Mouse (Mus musculus) heart, adult 2 months (tissue): ENCODE results near the gene Chid1. TPM values are rescaled to one million over a fixed set of nuclear protein-coding genes. Genes with fewer than 3 reads are reported as not detected.

Experiments
- DNase-seq, 2 experiments: peaks; one replicate each; pipeline ENCODE4 v3.0.0; 2021
- H3K27ac ChIP-seq: fragments of 200-600 bp; 2 replicates; pipeline ENCODE4 v1.8.1; 2022
- H3K27me3 ChIP-seq: fragments of 200-500 bp; 2 replicates; pipeline ENCODE4 v1.6.1; 2012; ENCODE audit warnings: mild to moderate bottlenecking, low read length, inconsistent platforms, mixed read lengths; ENCODE audit not compliant: control insufficient read depth, insufficient read depth
- H3K36me3 ChIP-seq: fragments of 200-500 bp; 2 replicates; pipeline ENCODE4 v1.6.1; 2012; ENCODE audit warnings: low read length, inconsistent platforms; ENCODE audit not compliant: control insufficient read depth, insufficient read depth
- H3K4me1 ChIP-seq: fragments of 200-500 bp; 2 replicates; pipeline ENCODE4 v1.6.1; 2011; ENCODE audit warnings: low read length; ENCODE audit not compliant: control insufficient read depth, insufficient read depth
- H3K4me3 ChIP-seq: fragments of 200-600 bp; 2 replicates; pipeline ENCODE4 v1.8.1; 2022
- H3K79me2 ChIP-seq: fragments of 200-500 bp; replicated peaks from 2 replicates; pipeline ENCODE4 v1.6.1; 2012; ENCODE audit warnings: mild to moderate bottlenecking, inconsistent platforms, low read length, moderate library complexity, mixed read lengths; ENCODE audit not compliant: control insufficient read depth, insufficient read depth
- H3K9ac ChIP-seq: fragments of 200-500 bp; 2 replicates; pipeline ENCODE4 v1.6.1; 2012; ENCODE audit warnings: low read depth, mild to moderate bottlenecking, control low read depth, inconsistent platforms, low read length, mixed read lengths
- CTCF ChIP-seq: fragments of 200-600 bp; IDR thresholded peaks from 2 replicates; pipeline ENCODE4 v1.8.1; 2022; ENCODE audit warnings: antibody characterized with exemption, mild to moderate bottlenecking, moderate library complexity
- EP300 ChIP-seq: fragments of 200-500 bp; IDR thresholded peaks from 2 replicates; pipeline ENCODE4 v1.6.1; 2011; ENCODE audit warnings: low read depth, low read length, control low read depth; ENCODE audit not compliant: insufficient read depth
- POLR2A ChIP-seq: fragments of 200-500 bp; IDR thresholded peaks from 2 replicates; pipeline ENCODE4 v1.6.1; 2011; ENCODE audit warnings: mild to moderate bottlenecking, low read depth, low read length, control low read depth; ENCODE audit not compliant: insufficient read depth
- WGBS: fragments of 180-500 bp; shearing (Covaris S2); methylation state at CpG from one replicate; pipeline ENCODE4 v1.1.7; 2018; 5-methylcytosine and 5-hydroxymethylcytosine counted together
- intact Hi-C: fragments of 180-260 bp; cut with DNase I; formaldehyde crosslinking; loops from one replicate; pipeline ENCODE4 v1.15.1; 2025
- polyA plus RNA-seq: library from polyadenylated mRNA; depleted of rRNA; stranded (reverse); fragments of >200 nt; gene quantifications from 2 replicates; pipeline ENCODE4 v1.2.3, GENCODE M21; 2012
- total RNA-seq, 2 experiments: library from RNA; stranded (reverse); gene quantifications; 2 replicates each; pipeline ENCODE4 v1.2.3; 2021

Chid1 gene
- total and polyA plus RNA-seq, 3 experiments, result 20.2 to 52.7 (median 45.9) TPM

GRCm38 (mm10) chr7:141472226-141472625 is 67.4 kb downstream of the Chid1 start:
- no peaks in the 10 kb centered on the region for H3K27me3 ChIP-seq
- TF ChIP-seq CTCF, result no peak
- TF ChIP-seq EP300, result no peak
- TF ChIP-seq POLR2A, result no peak
- H3K79me2 ChIP-seq, result no peaks in the 10 kb centered on the region; the same call in 1 of the 2 replicates
- no peak overlapping the region for H3K4me3 ChIP-seq
- H3K36me3 ChIP-seq, result no peaks in the 10 kb centered on the region
- no peak overlapping the region for H3K9ac ChIP-seq
- intact Hi-C loops, result no loop called here
- no peak overlapping the region for H3K27ac ChIP-seq
- DNase-seq, result no peak
- peaks cover 18% of the 10 kb centered on the region for H3K4me1 ChIP-seq
- 70% methylated on average over 6 of the region's 6 CpGs for WGBS

GRCm38 (mm10) chr7:141471236-141471635 is 68.4 kb downstream of the Chid1 start:
- DNase-seq, result no peak
- Histone ChIP-seq H3K9ac (no peak overlapping the region), H3K4me1 (peaks cover 21% of the 10 kb centered on the region), H3K79me2 (no peaks in the 10 kb centered on the region; the same call in 1 of the 2 replicates), H3K4me3 (no peak overlapping the region), H3K36me3 (no peaks in the 10 kb centered on the region; the same call in 1 of the 2 replicates), H3K27ac (no peak overlapping the region), H3K27me3 (no peaks in the 10 kb centered on the region)
- intact Hi-C loops, result no loop called here
- TF ChIP-seq CTCF (no peak), POLR2A (0 out of 2 replicates have a peak, but pooled peaks have one; percentile 35), EP300 (no peak)
- WGBS, result 90% methylated on average over 1 of the region's 1 CpGs

- no peak overlapping the region for H3K9ac ChIP-seq
- no peaks in the 10 kb centered on the region; the same call in 1 of the 2 replicates for H3K36me3 ChIP-seq
- H3K4me3 ChIP-seq, result no peak overlapping the region
- no peak for TF ChIP-seq CTCF
- TF ChIP-seq POLR2A, result no peak
- no peak for TF ChIP-seq EP300
- no peaks in the 10 kb centered on the region for H3K27me3 ChIP-seq
- peaks cover 21% of the 10 kb centered on the region for H3K4me1 ChIP-seq
- WGBS, result 93% methylated on average over 10 of the region's 10 CpGs
- intact Hi-C loops, result no loop called here
- no peak for DNase-seq
- no peaks in the 10 kb centered on the region; the same call in 1 of the 2 replicates for H3K79me2 ChIP-seq
- H3K27ac ChIP-seq, result no peak overlapping the region
These were observed 69.1 kb downstream of the Chid1 start for GRCm38 (mm10) chr7:141470637-141470944.

DNA sequence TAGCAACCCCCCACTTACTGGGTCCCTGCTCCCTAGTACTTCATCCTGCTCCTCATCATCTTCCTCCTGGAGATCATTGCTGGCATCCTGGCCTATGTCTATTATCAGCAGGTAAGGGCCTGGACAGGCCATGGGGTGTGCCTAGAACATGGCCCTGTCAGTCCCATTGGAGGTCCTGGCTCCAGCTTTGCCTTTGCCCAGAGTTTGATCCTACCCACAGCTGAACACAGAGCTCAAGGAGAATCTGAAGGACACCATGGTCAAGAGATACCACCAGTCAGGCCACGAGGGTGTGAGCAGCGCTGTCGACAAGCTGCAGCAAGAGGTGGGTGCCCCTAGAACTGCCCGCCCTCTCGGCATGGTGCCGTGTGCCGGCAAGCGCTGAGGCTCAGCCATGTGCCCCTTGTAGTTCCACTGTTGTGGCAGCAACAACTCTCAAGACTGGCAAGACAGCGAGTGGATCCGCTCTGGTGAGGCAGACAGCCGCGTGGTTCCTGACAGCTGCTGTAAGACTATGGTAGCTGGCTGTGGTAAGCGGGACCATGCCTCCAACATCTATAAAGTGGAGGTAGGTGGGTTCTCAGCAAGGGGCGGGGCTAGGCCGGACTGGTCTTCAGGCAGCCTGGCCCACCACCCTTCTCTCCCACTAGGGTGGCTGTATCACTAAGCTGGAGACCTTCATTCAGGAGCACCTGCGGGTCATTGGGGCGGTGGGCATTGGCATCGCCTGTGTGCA is 69.6 kb downstream of the Chid1 start:
- TF ChIP-seq EP300, result no peak
- no peak for TF ChIP-seq POLR2A
- no peak for TF ChIP-seq CTCF
- Histone ChIP-seq H3K4me1 (peaks cover 24% of the 10 kb centered on the region), H3K4me3 (peak overlapping the region; percentile 82; the same call in 1 of the 2 replicates), H3K79me2 (no peaks in the 10 kb centered on the region; the same call in 1 of the 2 replicates), H3K27ac (peak overlapping the region; percentile 98), H3K36me3 (no peaks in the 10 kb centered on the region; the same call in 1 of the 2 replicates), H3K9ac (no peak overlapping the region), H3K27me3 (no peaks in the 10 kb centered on the region)
- intact Hi-C loops, result no loop called here
- DNase-seq, result peak; percentile 41 to 49
- 87% methylated on average over 18 of the region's 18 CpGs for WGBS

DNA sequence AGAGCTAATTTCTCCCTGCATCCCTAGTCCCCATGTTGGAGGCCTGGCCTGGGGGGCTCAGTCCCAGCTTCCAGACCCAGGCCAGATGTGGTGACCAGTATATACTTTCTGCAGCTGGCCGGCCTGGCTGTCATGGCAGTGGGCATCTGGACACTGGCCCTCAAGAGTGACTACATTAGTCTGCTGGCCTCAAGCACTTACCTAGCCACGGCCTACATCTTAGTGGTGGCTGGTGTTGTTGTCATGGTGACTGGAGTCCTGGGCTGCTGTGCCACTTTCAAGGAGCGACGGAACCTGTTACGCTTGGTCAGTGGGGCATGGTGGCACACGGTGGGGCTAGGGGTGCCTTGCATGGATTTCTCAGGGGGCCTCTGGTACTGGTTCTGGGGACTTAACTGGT is 70.3 kb downstream of the Chid1 start:
- H3K4me3 ChIP-seq, result peak overlapping the region; percentile 82
- H3K27ac ChIP-seq, result peak overlapping the region; percentile 98
- intact Hi-C loops, result no loop called here
- H3K9ac ChIP-seq, result peak overlapping the region; percentile 44
- no peak for TF ChIP-seq EP300
- TF ChIP-seq POLR2A, result no peak
- no peak for TF ChIP-seq CTCF
- H3K79me2 ChIP-seq, result no peaks in the 10 kb centered on the region; the same call in 1 of the 2 replicates
- WGBS, result 78% methylated on average over 6 of the region's 6 CpGs
- no peaks in the 10 kb centered on the region; the same call in 1 of the 2 replicates for H3K36me3 ChIP-seq
- peaks cover 22% of the 10 kb centered on the region for H3K4me1 ChIP-seq
- H3K27me3 ChIP-seq, result no peaks in the 10 kb centered on the region
- DNase-seq, result peak in 1 of 2 experiments; percentile 25

DNA sequence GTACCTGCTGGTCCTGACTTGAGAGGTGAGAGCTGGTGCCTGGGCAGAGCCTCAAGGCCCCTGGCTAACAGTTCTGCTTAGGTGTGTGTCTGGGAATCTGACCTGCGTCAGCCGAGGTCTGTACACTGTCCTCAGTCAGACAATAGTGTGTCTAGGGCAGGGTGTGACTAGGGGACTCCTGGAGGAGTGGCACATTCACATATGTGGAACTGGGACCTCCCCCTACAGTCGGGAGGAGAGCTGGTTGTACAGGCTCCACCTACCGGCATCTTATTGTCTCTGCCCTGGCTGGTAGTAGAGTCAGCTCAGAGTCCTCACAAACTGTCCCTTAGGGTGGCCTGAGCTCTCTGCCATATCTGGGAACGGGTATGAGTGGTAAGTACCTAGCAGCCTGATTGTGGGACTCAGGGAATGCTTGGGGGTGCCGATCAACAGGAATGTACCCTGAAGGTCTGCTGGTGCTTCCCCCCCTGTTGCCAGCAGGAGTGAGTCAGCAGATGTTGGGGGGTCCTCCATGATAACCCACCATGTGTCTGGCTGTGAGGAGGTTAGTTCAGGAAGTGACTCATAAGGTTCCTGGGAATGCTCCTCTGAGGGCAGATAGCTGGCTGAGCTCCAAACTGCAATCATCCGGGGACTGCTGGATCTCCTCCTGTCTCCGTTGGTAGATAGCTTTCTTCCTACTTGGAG is 71.0 kb downstream of the Chid1 start:
- DNase-seq, result peak; percentile 73 to 82
- WGBS, result under 1% methylated on average over 8 of the region's 8 CpGs
- H3K4me1 ChIP-seq, result peaks cover 19% of the 10 kb centered on the region
- no peaks in the 10 kb centered on the region; the same call in 1 of the 2 replicates for H3K36me3 ChIP-seq
- H3K27me3 ChIP-seq, result no peaks in the 10 kb centered on the region
- H3K79me2 ChIP-seq, result no peaks in the 10 kb centered on the region; the same call in 1 of the 2 replicates
- intact Hi-C loops, result no loop called here
- H3K4me3 ChIP-seq, result peak overlapping the region; percentile 82
- 0 out of 2 replicates have a peak, but pooled peaks have one; percentile 43 for TF ChIP-seq EP300
- peak; percentile 85 for TF ChIP-seq POLR2A
- peak; percentile 79 for TF ChIP-seq CTCF
- peak overlapping the region; percentile 75 for H3K9ac ChIP-seq
- H3K27ac ChIP-seq, result peak overlapping the region; percentile 98
